Mouse (Mus musculus): ENCODE data around the gene Hbp1. TPM values are rescaled to one million over a fixed set of nuclear protein-coding genes. Genes with fewer than 3 reads are reported as not detected.

Gene Hbp1
- polyA plus RNA-seq, 1 experiment from 2014 or later = 85.3 TPM

- Histone ChIP-seq H3K27ac (no peak overlapping the region), H3K79me2 (ENCODE audit: inconsistent target) (no peaks in the 10 kb centered on the region), H3K4me3 (ENCODE audit: inconsistent target) (no peak overlapping the region), H3K36me3 (ENCODE audit: inconsistent target) (no peaks in the 10 kb centered on the region)
- WGBS (ENCODE audit: missing documents) = 89% methylated on average over 6 of the region's 6 CpGs
Measured at GRCm38 (mm10) chr12:31905696-31906551, 44.4 kb downstream of the Hbp1 start.

DNA sequence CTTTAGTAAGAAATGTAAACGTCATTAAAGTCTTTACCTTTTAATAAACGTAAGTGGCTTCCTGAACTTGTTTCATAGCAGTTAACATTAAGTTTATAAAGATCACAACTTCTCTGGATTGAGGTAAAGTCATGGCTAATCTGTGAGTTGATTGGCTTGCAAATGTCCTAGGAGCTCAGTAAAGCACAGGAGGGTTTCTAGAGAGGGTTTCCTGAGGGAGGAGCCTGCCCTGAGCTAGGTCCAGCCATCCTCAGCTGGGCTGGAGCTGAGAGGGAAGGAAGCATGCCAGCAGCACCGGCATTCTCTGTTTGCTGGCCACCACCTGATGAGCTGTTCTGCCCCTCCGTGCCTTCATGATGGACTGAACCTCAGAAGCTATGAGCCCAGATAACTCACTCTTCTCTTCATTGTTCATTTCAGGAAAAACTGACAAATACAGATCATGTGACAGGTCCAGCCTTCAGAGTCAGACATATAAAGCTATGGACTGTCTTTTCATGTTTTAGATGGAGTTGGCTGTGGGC, 49.9 kb downstream of the Hbp1 start:
- 88% methylated on average over 4 of the region's 4 CpGs for WGBS (ENCODE audit: missing documents)
- H3K79me2 ChIP-seq (ENCODE audit: inconsistent target) = no peaks in the 10 kb centered on the region
- no peaks in the 10 kb centered on the region for H3K36me3 ChIP-seq (ENCODE audit: inconsistent target)
- H3K27ac ChIP-seq = no peak overlapping the region
- no peak overlapping the region for H3K4me3 ChIP-seq (ENCODE audit: inconsistent target)

- H3K36me3 ChIP-seq (ENCODE audit: inconsistent target) = no peaks in the 10 kb centered on the region
- no peak overlapping the region for H3K27ac ChIP-seq
- no peak overlapping the region for H3K4me3 ChIP-seq (ENCODE audit: inconsistent target)
- H3K79me2 ChIP-seq (ENCODE audit: inconsistent target) = no peaks in the 10 kb centered on the region
- WGBS (ENCODE audit: missing documents) = 93% methylated on average over 7 of the region's 7 CpGs
Measured at GRCm38 (mm10) chr12:31897456-31897855, 52.9 kb downstream of the Hbp1 start.

- Histone ChIP-seq H3K27ac (no peak overlapping the region), H3K4me3 (ENCODE audit: inconsistent target) (no peak overlapping the region), H3K79me2 (ENCODE audit: inconsistent target) (no peaks in the 10 kb centered on the region), H3K36me3 (ENCODE audit: inconsistent target) (no peaks in the 10 kb centered on the region)
- WGBS (ENCODE audit: missing documents) = 98% methylated on average over 8 of the region's 8 CpGs
Measured at GRCm38 (mm10) chr12:31896986-31897385, 53.3 kb downstream of the Hbp1 start.

DNA sequence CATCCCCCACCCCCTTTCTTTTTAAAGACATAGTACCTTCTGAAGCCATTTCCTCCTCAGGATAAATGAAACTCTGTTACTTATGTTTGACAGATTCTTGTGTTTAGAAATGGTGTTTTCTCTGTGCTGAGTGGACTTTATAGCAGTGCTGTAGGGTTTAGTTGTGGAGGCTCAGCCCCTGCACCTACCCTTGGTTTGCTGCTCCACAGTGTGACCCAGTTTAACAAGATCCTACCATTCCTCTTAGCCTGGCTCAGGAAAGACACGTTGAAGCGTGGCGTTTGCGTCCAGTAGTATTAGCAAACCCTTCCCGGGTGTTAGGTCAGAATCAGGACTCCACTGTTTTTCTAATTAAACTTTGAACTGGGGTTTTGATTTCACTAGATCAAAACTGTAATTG, 54.0 kb downstream of the Hbp1 start:
- no peak overlapping the region for H3K27ac ChIP-seq
- H3K4me3 ChIP-seq (ENCODE audit: inconsistent target) = no peak overlapping the region
- no peaks in the 10 kb centered on the region for H3K36me3 ChIP-seq (ENCODE audit: inconsistent target)
- WGBS (ENCODE audit: missing documents) = 94% methylated on average over 5 of the region's 5 CpGs
- no peaks in the 10 kb centered on the region for H3K79me2 ChIP-seq (ENCODE audit: inconsistent target)

DNA sequence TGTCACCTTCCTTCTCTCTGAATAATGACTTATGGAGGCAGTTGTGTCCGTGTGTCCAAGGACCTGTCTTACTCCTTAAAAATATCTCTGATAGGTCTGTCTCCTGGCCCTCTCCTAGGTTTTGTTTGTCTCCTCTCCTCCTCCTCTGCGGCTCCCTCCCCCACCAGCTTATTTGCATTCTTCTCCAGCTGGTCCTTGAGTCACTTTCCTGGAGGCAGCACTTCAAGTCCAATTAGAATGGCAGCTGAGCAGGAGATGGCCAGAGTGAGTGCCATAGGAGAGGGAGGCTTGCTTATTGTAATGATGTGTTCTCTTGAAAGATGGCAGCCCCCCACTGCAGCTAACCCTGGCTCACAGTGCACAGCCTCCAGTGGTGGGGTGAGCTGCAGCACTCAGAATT, 54.4 kb downstream of the Hbp1 start:
- Histone ChIP-seq H3K36me3 (ENCODE audit: inconsistent target) (no peaks in the 10 kb centered on the region), H3K79me2 (ENCODE audit: inconsistent target) (no peaks in the 10 kb centered on the region), H3K4me3 (ENCODE audit: inconsistent target) (no peak overlapping the region), H3K27ac (no peak overlapping the region)
- 100% methylated on average over 2 of the region's 2 CpGs for WGBS (ENCODE audit: missing documents)

DNA sequence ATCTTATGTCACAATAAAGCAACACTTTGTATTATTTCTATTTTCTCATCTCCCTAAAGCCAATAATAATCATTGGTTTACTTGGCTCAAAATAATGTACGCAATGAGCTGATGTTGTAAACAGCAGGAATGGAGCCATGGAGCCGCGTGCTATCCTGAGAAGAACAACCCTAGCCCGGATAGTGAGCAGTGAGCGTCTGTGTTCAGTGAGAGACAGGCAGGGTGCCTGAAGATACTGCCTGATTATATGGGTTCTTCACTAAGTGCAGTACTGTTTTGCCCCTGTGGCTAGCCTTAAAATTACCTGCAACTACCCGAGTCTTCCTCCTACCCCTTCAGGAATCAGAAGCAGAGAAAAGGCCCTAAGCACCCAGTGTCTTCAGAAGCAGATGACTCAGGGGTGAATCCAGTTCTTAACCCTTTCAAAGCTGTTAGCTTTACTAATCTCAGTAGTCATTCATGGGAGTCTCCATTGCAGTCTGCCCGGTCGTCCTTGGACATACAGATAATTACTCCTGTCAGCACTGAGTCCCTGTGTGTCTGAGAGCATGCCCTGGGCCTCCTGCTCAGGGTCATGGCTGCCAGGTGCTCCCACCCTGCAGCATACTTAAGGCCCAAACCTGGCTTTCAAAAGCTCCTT, 55.1 kb downstream of the Hbp1 start:
- WGBS (ENCODE audit: missing documents) = 92% methylated on average over 8 of the region's 8 CpGs
- H3K36me3 ChIP-seq (ENCODE audit: inconsistent target) = no peaks in the 10 kb centered on the region
- H3K27ac ChIP-seq = no peak overlapping the region
- no peak overlapping the region for H3K4me3 ChIP-seq (ENCODE audit: inconsistent target)
- no peaks in the 10 kb centered on the region for H3K79me2 ChIP-seq (ENCODE audit: inconsistent target)

DNA sequence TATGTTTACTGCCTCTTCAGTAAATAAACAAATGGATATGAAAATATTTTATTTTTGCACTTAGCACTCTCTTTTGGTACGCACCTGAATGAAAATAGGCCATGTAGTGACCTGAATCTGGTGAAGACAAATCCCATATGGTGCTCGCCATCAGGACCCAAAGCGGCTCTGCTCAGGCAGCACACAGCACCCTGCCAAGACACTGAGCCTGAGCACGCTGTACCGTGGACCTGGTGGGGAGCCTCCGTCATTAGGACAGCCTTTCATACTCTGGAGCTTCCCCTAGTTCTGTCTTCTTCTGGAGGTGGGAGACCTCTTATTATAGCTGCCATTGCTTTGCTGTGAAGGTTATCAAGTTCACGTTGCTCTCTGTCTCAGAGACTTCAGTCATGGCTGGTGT, 57.6 kb downstream of the Hbp1 start:
- 93% methylated on average over 7 of the region's 7 CpGs for WGBS (ENCODE audit: missing documents)
- no peak overlapping the region for H3K27ac ChIP-seq
- H3K79me2 ChIP-seq (ENCODE audit: inconsistent target) = no peaks in the 10 kb centered on the region
- H3K4me3 ChIP-seq (ENCODE audit: inconsistent target) = no peak overlapping the region
- H3K36me3 ChIP-seq (ENCODE audit: inconsistent target) = no peaks in the 10 kb centered on the region

GRCm38 (mm10) chr12:31892079-31892478, 58.3 kb downstream of the Hbp1 start:
- no peaks in the 10 kb centered on the region for H3K36me3 ChIP-seq (ENCODE audit: inconsistent target)
- H3K4me3 ChIP-seq (ENCODE audit: inconsistent target) = no peak overlapping the region
- H3K27ac ChIP-seq = no peak overlapping the region
- no peaks in the 10 kb centered on the region for H3K79me2 ChIP-seq (ENCODE audit: inconsistent target)

DNA sequence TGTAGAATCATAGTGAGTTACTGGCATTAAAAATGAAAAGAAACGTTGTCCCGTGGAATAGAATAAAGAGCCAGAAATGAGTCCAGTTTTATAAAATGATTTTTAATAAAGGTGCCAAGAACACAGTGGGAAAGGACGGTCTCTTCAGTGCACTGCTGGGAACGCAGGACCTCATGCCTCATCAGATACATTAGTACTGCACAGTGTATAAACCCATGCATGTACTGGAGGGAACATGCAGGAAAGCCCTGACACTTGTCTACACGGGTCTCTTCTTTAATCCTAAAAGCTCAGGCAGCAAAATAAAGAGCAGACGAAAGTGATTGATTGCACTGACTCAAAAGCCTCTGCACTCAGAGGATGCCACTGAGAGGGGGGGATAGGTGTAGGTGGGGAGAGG, 59.6 kb downstream of the Hbp1 start:
- 95% methylated on average over 6 of the region's 6 CpGs for WGBS (ENCODE audit: missing documents)
- H3K36me3 ChIP-seq (ENCODE audit: inconsistent target) = 0 out of 2 replicates have a peak, but pooled peaks cover 9% of the 10 kb centered on the region

DNA sequence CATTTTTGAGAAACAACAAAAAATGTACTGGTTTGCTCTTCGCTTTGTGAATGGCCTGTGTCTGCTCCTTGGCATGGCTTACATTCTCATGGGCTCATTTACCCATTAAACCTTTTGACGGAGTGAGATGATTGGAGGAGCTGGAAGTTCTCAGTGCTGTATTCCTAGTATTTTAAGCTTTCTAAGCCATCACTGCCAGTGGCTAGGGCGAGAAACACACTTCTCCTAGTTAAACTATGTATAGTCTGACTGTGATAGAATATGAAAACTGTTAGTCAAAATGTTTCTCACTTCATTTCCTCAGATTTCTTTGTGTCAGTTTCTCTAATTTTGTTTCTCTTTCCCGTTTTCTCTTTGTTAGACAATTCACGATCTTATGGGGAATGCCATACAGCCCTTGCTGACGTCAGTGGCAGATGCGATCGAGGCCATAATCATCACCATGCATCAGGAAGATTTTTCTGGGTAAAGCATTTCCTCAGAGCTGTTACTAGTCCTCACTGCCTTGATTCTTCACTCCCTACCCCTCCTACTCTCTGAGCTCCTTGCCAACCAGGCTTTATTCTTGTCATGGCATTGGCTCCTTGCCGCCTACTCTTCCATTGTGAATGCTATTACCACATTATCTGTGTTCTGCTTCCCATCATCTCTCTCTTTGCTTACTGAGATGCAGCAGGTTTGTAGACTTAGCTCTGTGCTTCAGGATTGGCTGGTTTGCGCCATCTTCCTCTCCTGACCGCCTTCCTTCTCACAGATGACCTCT, 64.3 kb downstream of the Hbp1 start:
- 0 out of 2 replicates have a peak, but pooled peaks cover 9% of the 10 kb centered on the region for H3K36me3 ChIP-seq (ENCODE audit: inconsistent target)
- H3K4me3 ChIP-seq (ENCODE audit: inconsistent target) = no peak overlapping the region
- no peaks in the 10 kb centered on the region for H3K79me2 ChIP-seq (ENCODE audit: inconsistent target)
- WGBS (ENCODE audit: missing documents) = 97% methylated on average over 11 of the region's 11 CpGs
- H3K27ac ChIP-seq = no peak overlapping the region

More for the DNA sequence above, 59.6 kb downstream of the Hbp1 start:
- Histone ChIP-seq H3K27ac (no peak overlapping the region), H3K4me3 (ENCODE audit: inconsistent target) (no peak overlapping the region), H3K79me2 (ENCODE audit: inconsistent target) (no peaks in the 10 kb centered on the region)

- Histone ChIP-seq H3K4me3 (ENCODE audit: inconsistent target) (no peak overlapping the region), H3K27ac (no peak overlapping the region), H3K36me3 (ENCODE audit: inconsistent target) (0 out of 2 replicates have a peak, but pooled peaks cover 9% of the 10 kb centered on the region), H3K79me2 (ENCODE audit: inconsistent target) (no peaks in the 10 kb centered on the region)
- 90% methylated on average over 4 of the region's 4 CpGs for WGBS (ENCODE audit: missing documents)
Measured at GRCm38 (mm10) chr12:31885084-31885483, 65.3 kb downstream of the Hbp1 start.

DNA sequence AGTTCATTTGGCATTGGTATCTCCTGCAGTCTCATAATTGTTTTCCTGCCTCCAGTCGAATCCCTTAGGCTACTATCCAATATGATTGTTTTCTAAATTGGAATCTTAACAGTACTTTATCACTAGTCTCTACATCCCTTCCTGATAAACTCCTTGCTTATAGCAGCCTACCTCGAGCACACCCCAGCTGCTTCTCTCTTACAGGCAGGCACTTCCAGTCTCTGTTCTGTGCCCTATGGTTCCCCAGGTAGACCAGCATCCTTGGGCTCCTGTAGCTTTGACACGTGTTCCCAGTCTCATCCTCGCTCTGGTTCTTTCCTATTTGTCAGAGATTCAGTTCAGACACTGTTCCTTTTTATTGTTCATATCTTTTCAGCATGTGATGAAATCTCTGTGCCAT, 66.0 kb downstream of the Hbp1 start:
- Histone ChIP-seq H3K36me3 (ENCODE audit: inconsistent target) (0 out of 2 replicates have a peak, but pooled peaks cover 9% of the 10 kb centered on the region), H3K27ac (no peak overlapping the region), H3K4me3 (ENCODE audit: inconsistent target) (no peak overlapping the region), H3K79me2 (ENCODE audit: inconsistent target) (no peaks in the 10 kb centered on the region)
- WGBS (ENCODE audit: missing documents) = 92% methylated on average over 4 of the region's 4 CpGs

GRCm38 (mm10) chr12:31882736-31883135, 67.6 kb downstream of the Hbp1 start:
- H3K36me3 ChIP-seq (ENCODE audit: inconsistent target) = 0 out of 2 replicates have a peak, but pooled peaks cover 9% of the 10 kb centered on the region
- no peak overlapping the region for H3K4me3 ChIP-seq (ENCODE audit: inconsistent target)
- no peaks in the 10 kb centered on the region for H3K79me2 ChIP-seq (ENCODE audit: inconsistent target)
- whole genome bisulfite sequencing (ENCODE audit: missing documents) = 100% methylated on average over 1 of the region's 1 CpGs
- no peak overlapping the region for H3K27ac ChIP-seq

Measured in macrophage (primary cell).